Mouse (Mus musculus): ENCODE results near the gene Ryr3.

DNA sequence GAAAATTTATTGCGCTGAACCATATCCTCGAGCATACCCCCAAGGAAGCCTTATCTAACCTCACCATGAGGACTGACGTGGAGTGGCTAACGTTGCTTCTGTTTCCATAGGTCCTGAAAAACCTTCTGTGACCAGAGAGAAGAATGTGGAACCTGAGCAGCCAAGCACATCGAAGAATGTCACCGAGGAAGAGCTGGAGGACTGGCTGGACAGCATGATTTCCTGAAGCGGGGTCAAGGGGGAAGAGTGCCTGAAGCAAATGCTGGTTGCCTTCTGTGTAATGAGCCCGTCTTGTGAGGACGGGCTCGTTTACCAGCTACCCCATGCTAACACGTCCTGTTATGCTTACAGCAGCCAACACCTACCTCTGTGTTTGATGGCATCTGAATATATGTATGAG is 586.2 kb downstream of the Ryr3 start:
- TF ChIP-seq MAFK (IDR thresholded peaks at IDR 0.05; ENCODE audit: insufficient read depth, low read depth, low read length) (no peak), HCFC1 (IDR thresholded peaks at IDR 0.05; ENCODE audit: borderline replicate concordance, insufficient read depth, low read length) (no peak)
